Mouse (Mus musculus): ENCODE data around the gene Ube3b. TPM values are rescaled to one million over a fixed set of nuclear protein-coding genes. Genes with fewer than 3 reads are reported as not detected.

Gene Ube3b
- polyA plus RNA-seq, 1 experiment from 2014 or later: 42.5 TPM

Small RNAs within 50 kb of the gene (microRNA-seq; reads per million reads assigned to microRNA genes)
- gene Mir7027: not detected

Other genes starting within 250 kb of the Ube3b start
- gene Acacb, start 234.1 kb upstream of the Ube3b start, polyA plus RNA-seq (2015; fragmentation: Nextera tagmentation; extraction: Ambion mirVana): 2.1 and 3.2 TPM in 2 replicates
- gene Foxn4, start 106.8 kb upstream of the Ube3b start, polyA plus RNA-seq (2015; fragmentation: Nextera tagmentation; extraction: Ambion mirVana): 0.13 TPM in 1 of 2 replicates, not detected in the other
- 6.0 and 7.5 TPM in 2 replicates for gene Myo1h, start 91.4 kb upstream of the Ube3b start, polyA plus RNA-seq (2015; fragmentation: Nextera tagmentation; extraction: Ambion mirVana)
- gene Kctd10, start 99 bp upstream of the Ube3b start, polyA plus RNA-seq (2015; fragmentation: Nextera tagmentation; extraction: Ambion mirVana): 145 and 161 TPM in 2 replicates
- 30.6 and 31.3 TPM in 2 replicates for gene Mmab, start 63.5 kb downstream of the Ube3b start, polyA plus RNA-seq (2015; fragmentation: Nextera tagmentation; extraction: Ambion mirVana)
- gene Mvk, start 63.7 kb downstream of the Ube3b start, polyA plus RNA-seq (2015; fragmentation: Nextera tagmentation; extraction: Ambion mirVana): 56.3 and 60.1 TPM in 2 replicates
- 1.4 and 1.6 TPM in 2 replicates for gene Fam222a, start 187.4 kb downstream of the Ube3b start, polyA plus RNA-seq (2015; fragmentation: Nextera tagmentation; extraction: Ambion mirVana)

Measured in stomach, embryonic 16.5 days (tissue).